Mouse (Mus musculus): ENCODE results near the gene Lsg1.

Gene Lsg1

DNA sequence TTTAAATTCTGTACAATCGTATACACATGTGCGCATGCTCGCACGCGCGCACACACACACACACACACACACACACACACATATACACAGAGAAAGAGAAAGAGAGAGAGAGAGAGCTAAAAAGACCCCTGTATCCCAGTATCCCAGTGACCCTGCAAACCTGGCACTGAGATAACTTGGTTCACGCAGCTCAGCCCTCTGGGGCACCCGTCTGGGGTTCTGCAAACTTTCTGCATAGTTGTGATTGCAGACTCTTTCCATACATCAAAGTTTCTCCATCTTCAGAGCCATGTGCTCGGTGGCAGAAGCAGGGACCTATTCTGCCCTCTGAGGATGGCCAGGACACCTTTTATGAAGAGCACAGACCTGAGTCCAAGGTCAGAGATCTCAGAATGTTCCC is 70.4 kb downstream of the Lsg1 start:
- DNase-seq (ENCODE audit: low spot score) = no peak

DNA sequence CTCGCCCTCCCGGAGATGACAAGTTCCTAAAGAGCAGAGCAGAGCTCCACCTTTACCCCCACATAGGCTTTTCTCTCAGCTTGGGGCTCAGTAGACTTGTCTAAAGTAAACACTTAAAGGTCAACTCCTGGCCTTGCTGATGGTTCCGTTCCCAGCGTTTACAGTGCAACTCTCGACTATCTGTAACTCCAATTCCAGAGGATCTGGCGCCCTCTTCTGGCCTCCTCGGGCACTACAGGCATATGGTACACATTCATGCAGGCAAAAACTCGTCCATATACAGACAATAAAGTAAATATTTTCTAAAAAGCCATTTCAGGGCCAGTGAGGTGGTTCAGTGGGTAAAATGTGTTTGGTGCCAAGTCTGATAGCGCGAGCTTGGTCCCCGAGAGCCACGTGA is 72.0 kb downstream of the Lsg1 start:
- DNase-seq (ENCODE audit: low spot score) = no peak

DNA sequence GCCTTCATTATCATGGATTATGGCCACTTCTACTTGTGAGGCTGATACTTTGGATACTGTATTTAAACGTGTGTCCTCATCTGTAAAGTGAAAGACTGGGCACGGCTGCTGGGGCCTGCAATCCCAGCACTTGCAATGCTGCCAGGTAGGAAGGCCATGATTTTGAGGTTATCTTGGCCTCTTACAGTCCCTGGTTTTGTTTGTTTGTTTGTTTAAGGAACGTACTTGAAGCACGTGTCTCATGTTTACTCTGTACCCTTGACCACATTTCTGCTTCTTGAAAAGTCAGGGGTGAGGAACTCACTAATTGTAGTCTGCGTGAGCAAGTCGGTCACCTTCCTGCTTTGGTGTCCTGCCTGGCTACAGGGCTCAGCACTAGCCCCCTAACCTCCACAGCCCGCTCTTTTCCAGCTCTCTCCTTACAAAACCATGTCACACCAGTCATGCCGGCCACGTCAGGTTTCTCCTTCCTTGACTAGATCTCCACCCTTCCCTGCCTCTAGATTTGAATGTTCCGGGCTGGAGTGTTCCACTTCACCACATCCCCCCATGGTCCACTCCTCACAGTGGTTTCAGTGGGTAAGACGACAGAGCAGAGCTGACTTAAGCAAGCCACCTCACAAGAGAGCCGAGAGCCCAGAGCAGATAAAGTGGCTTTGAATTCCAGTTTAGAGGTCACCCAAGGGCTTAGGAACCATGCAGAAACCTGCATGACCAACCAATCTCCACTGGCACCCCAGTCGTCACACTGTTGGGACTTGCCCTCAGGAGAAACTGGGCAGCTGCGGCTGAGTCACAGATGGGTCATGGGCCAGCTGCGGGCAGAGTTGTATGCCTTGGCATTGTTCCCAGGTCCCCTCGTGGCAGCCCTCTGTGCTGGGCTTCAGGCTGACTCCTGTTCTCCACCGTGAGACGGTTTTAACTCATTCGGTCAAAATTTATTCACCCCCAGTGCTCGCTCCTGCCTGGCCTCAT is 74.1 kb downstream of the Lsg1 start:
- DNase-seq (ENCODE audit: low spot score) = peak; percentile 60

DNA sequence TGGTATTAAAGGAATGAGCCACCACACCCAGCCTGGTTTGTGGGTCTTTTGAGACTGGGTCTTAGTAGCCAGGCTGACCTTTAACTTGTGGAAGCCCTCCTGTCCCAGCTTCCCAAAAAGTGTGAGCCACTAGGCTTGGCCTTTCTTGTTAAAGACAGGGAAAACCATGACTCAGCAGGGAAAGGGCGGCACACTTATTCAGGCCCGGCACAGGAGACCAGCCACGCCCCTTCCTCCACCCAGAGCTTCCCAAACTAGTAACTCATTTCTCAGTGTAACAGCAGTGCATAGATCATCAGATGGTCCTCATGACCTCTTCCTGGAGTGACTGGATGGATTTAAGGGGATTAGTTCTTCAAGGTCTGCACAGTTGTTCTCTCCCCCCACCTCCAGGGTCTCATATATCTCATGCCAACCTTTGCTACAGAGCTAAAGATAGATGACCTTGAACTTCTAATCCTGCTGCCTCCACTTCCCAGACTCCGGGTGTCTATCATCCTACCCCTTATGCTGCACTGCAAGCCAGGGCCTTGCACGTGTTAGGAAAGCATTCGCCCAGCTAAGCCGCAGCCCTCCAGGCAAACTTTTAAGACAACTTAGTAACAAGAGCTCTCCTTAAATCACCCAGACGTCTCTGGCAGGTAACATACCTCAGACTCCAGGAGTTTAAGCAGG is 74.9 kb downstream of the Lsg1 start:
- no peak for DNase-seq (ENCODE audit: low spot score)

DNA sequence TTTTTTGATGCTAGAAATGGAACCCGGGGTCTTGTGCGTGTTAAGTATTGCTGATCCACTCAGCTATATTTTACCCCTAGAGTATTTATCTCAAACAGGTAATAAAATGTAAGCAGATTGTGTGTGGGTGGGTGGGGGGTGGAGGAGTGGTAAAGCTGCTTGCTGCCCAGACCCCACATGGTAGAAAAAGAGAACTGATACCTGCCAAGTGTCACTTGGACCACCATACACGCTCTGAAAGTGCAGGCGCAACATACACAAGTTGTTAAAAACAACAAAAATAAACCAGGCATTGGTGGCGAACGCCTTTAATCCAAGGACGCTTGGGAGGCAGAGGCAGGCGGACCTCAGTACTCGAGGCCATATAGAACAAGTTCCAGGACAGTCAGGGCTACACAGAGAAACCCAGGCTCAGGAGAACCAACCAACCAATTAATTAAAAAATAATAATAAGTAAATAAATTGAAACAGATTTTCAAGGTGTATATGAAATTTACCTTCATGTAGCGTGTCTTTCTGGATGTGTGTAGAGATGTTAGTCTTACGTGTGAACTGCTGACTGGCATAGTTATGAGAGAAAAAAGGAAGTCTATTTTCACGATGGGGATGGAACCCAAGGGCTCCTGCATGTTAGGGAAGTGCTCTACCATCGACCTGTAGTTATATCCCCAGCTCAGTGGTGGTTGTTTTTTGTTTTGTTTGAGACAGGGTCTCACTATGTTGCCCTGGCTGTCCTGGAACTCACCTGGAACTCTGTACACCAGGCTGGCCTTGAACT is 75.6 kb downstream of the Lsg1 start:
- no peak for DNase-seq (ENCODE audit: low spot score)

DNA sequence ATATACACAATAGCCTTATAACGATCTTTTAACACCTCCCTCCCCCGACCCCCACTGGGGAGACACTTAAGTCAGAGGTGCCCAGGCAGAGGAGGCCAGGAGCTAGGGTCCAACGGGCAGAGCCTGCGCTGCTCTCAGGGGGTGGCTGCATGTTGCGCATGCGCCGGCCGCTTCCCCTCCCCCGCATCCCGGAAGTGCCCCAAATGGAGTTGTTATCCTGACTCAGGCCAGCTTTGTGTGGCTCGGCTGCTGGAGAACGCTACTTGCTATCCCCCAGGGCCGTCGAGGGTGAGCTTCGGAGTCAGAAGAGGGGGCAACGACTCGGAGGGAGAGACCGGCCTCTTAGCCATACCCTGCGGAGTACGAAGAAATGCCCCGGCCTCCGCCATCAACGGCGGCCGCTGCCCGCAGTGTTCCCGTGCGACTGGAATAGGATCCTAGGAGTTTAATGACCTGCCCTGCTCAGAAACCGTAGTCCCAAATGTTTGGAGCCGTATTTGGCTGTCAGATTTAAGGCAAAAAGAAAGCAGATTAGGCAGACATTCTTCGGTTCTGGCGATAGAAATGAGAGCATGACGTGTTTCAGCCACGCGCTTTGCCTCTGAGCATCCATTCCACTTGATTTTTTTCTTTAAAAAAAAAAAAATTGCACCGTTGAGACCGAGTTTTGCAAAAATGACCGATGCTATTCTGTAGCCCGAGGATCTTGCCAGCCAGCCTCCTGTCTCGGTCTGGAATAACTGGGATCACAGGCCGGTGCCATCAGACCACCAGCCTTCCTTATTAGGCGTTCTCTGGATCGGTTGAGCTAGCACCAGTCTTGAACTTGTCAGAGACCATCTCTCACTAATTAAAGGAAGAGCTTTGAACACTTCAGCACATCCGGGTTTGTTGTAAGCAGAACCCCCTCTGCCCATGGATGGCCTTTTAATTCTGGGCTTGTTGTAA is 76.6 kb downstream of the Lsg1 start:
- peak; percentile 90 for DNase-seq (ENCODE audit: low spot score)

Measured in layer of hippocampus, adult 11-12 months (tissue).